Mouse (Mus musculus): Measurements from ENCODE around the gene Htra1.

DNA sequence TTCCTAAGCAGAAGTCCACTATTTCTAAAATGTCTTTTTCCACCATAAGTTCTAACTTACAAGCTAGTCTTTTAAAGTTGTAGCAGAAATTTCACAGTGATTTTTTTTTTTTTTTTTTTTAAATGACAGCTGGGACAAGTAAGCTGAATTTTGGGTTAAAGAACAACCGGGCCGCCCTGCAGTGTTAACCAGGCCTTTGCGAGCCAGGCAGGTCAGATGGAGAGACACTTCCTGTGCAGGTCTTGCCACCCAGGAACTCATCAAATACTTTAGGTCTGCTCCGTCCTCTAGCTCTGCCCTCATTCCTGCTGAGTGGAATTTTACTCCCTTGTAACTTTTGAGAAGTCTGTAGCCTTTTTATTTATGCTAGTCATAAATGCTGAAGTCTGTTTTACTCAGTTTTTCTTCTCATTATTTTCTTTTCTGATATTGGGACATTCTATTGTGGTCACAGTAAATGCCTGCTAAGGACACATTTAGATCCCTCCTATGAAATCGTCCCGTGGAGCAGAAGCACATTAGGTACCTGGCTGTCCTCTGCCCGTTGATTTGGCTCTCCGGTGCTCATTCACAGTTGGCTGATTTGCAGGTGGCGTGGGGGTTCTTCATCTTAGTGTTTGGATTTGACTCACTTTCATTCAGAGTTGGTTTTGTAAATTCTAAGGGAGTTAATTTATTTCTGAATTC is 40.8 kb upstream of the Htra1 start:
- TF ChIP-seq POLR2A (IDR thresholded peaks at IDR 0.05; ENCODE audit: insufficient read length, low read depth) (no peak), MYOG (IDR thresholded peaks at IDR 0.05; ENCODE audit: control insufficient read depth in 1 of 3, insufficient read depth in 1 of 3, insufficient read length in 2 of 3, low read depth in 2 of 3) (no peak), MAX (IDR thresholded peaks at IDR 0.05; ENCODE audit: low read depth) (no peak), TCF12 (IDR thresholded peaks at IDR 0.05; ENCODE audit: insufficient read depth, poor library complexity, severe bottlenecking) (no peak), SRF (IDR thresholded peaks at IDR 0.05; ENCODE audit: control insufficient read depth, insufficient read length, low read depth) (no peak), POLR2AphosphoS2 (IDR thresholded peaks at IDR 0.05; ENCODE audit: insufficient read length, low read depth) (no peak), USF1 (IDR thresholded peaks at IDR 0.05; ENCODE audit: low read depth) (no peak), TCF3 (IDR thresholded peaks at IDR 0.05; ENCODE audit: insufficient read length, low read depth) (no peak)

Measured in myocyte (in vitro differentiated cells).